Mouse (Mus musculus) liver, embryonic 12.5 days (tissue): ENCODE data around the gene Slc12a1. TPM values are rescaled to one million over a fixed set of nuclear protein-coding genes. Genes with fewer than 3 reads are reported as not detected.

Source experiments
- ATAC-seq: fragments of 200-750 bp; cut with Nextera tagmentation; 2 replicates; pipeline ENCODE4 v1.8.0; 2017; ENCODE audit warnings: moderate number of reproducible peaks, mild to moderate bottlenecking, moderate library complexity
- H3K27ac ChIP-seq: fragments of 300-500 bp; sonication (generic); 2 replicates; pipeline ENCODE4 v1.5.1; 2016; ENCODE audit warnings: mild to moderate bottlenecking
- H3K27me3 ChIP-seq: fragments of 300-500 bp; sonication (generic); replicated peaks from 2 replicates; pipeline ENCODE4 v1.6.1; 2016; ENCODE audit warnings: mild to moderate bottlenecking, moderate library complexity
- H3K36me3 ChIP-seq: fragments of 300-500 bp; sonication (generic); 2 replicates; pipeline ENCODE4 v1.6.1; 2016; ENCODE audit warnings: mild to moderate bottlenecking, moderate library complexity
- H3K4me1 ChIP-seq: fragments of 300-500 bp; sonication (generic); 2 replicates; pipeline ENCODE4 v1.6.1; 2016
- H3K4me2 ChIP-seq: fragments of 300-500 bp; sonication (generic); 2 replicates; pipeline ENCODE4 v1.6.1; 2016; ENCODE audit warnings: mild to moderate bottlenecking, moderate library complexity
- H3K4me3 ChIP-seq: fragments of 300-500 bp; sonication (generic); 2 replicates; pipeline ENCODE4 v1.5.1; 2016; ENCODE audit warnings: mild to moderate bottlenecking, moderate library complexity
- H3K9ac ChIP-seq: fragments of 300-500 bp; sonication (generic); 2 replicates; pipeline ENCODE4 v1.6.1; 2016; ENCODE audit warnings: mild to moderate bottlenecking, moderate library complexity
- H3K9me3 ChIP-seq: fragments of 300-500 bp; sonication (generic); replicated peaks from 2 replicates; pipeline ENCODE4 v1.6.1; 2016; ENCODE audit warnings: mild to moderate bottlenecking, moderate library complexity
- WGBS: fragments of 180-500 bp; shearing (Covaris S2); methylation state at CpG from one replicate; pipeline ENCODE4 v1.1.7; 2016; ENCODE audit not compliant: insufficient replicate concordance; 5-methylcytosine and 5-hydroxymethylcytosine counted together
- polyA plus RNA-seq: library from polyadenylated mRNA; unstranded; fragments of >200 nt; fragmentation: Nextera tagmentation; extraction: Ambion mirVana; gene quantifications from 2 replicates; pipeline ENCODE4 v1.2.1, GENCODE M21; 2016

Gene Slc12a1
- polyA plus RNA-seq, 1 experiment from 2014 or later = not detected

DNA sequence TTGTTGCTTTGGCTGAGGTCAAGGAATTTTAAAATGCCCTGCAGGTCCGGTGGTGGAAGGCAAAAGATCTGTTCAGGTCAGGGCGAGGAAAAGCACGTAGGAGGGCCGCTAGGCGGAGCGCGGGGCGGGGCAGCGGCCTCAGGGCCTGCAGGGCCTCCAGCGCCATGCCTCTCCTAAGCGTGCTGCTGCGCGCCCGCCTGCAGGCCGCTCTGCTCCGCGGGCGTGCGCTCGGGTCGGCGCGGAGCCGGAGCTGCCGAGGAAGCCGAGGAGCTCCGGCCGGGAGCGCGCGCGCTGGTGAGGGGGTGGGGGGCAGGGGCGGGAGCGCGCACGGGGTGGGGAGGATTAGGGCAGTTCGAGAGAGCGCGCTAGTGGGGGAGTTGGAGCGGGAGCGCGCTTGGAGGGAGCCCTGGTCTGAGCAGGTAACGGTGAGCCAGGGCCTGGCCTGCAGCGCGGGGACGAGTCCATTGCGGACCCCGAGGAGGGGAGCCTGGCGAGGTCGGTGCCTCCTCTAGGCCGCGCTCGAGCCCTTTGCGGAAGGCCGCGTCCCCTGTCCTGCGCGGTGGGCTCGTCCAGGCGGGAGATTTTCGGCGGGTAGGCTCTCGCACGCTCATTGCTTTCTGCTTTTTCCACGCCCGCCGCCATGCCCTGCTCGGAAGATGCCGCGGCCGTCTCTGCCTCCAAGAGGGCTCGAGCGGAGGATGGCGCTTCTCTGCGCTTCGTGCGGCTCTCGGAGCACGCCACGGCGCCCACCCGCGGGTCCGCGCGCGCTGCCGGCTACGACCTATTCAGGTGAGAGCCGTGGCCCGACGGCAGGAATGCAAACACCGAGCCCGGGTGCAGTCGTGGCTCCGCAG, 95.0 kb downstream of the Slc12a1 start, which contains the start of gene Dut:
Gene Dut, plus strand, starts transcription at position 83 of the 854 bp plus-strand sequence.
- peak; percentile 98 for ATAC-seq
- H3K27me3 ChIP-seq = no peaks in the 10 kb centered on the region
- H3K27ac ChIP-seq = peak within 1 kb of the TSS; percentile 89
- H3K4me3 ChIP-seq = peak within 1 kb of the TSS; percentile 78
- peak within 1 kb of the TSS; percentile 94 for H3K9ac ChIP-seq
- H3K36me3 ChIP-seq = peaks cover 37% of the 10 kb centered on the region
- peaks cover 53% of the 10 kb centered on the region for H3K4me1 ChIP-seq
- WGBS = under 1% methylated on average over 91 of the region's 96 CpGs
- H3K4me2 ChIP-seq = peak within 1 kb of the TSS; percentile 74
- H3K9me3 ChIP-seq = no peaks in the 10 kb centered on the region

DNA sequence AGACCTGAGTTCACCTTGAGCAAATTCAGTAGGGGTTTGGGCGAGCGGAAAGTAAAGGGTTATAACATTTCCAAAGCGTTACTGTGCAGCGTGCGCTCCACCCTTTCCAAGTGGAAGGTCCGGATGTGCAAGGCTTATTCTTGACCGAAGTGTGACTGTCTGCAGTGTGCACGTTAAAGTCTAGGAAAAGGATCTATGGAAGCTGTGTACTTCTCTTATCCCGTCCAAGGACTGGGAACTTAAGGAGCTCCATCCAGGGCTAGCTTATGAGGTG, 95.6 kb downstream of the Slc12a1 start:
- Histone ChIP-seq H3K36me3 (peaks cover 43% of the 10 kb centered on the region), H3K27ac (peak overlapping the region; percentile 89), H3K27me3 (no peaks in the 10 kb centered on the region), H3K9ac (peak overlapping the region; percentile 94), H3K4me3 (peak overlapping the region; percentile 78), H3K4me2 (peak overlapping the region; percentile 74), H3K9me3 (no peaks in the 10 kb centered on the region), H3K4me1 (peaks cover 53% of the 10 kb centered on the region)
- WGBS = under 1% methylated on average over 9 of the region's 9 CpGs
- no peak for ATAC-seq

DNA sequence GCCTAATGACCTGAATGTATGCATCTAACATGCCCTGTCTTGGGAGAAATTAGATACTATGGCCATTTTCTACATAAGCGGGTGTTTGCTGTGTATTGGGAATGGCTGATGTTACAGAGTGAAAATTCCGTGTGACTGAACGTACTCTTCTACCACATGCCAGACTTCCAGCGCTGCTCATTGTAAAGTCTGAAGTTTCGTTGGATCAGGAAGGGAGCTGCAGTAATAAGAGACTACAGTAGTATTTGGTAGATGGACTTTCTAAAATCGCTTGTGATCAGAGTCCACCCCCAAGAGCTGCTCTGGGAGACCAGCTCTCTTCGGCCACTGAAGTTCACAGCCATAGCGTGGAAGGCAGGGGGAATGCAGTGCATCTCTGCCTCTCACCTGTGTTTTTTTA, 96.0 kb downstream of the Slc12a1 start:
- H3K9me3 ChIP-seq = no peaks in the 10 kb centered on the region
- H3K4me1 ChIP-seq = peaks cover 53% of the 10 kb centered on the region
- H3K4me2 ChIP-seq = peak overlapping the region; percentile 74
- H3K36me3 ChIP-seq = peaks cover 47% of the 10 kb centered on the region
- H3K27me3 ChIP-seq = no peaks in the 10 kb centered on the region
- peak overlapping the region; percentile 94 for H3K9ac ChIP-seq
- H3K4me3 ChIP-seq = peak overlapping the region; percentile 78
- peak overlapping the region; percentile 89 for H3K27ac ChIP-seq
- ATAC-seq = no peak
- WGBS = under 1% methylated on average over 8 of the region's 8 CpGs

- Histone ChIP-seq H3K4me2 (peak overlapping the region; percentile 74), H3K27me3 (no peaks in the 10 kb centered on the region), H3K27ac (peak overlapping the region; percentile 59; the same call in 1 of the 2 replicates), H3K4me1 (peaks cover 56% of the 10 kb centered on the region), H3K36me3 (peaks cover 57% of the 10 kb centered on the region), H3K9me3 (no peaks in the 10 kb centered on the region), H3K4me3 (peak overlapping the region; percentile 78), H3K9ac (peak overlapping the region; percentile 94)
- ATAC-seq = no peak
- 41% methylated on average over 4 of the region's 4 CpGs for WGBS
These were observed 97.0 kb downstream of the Slc12a1 start for GRCm38 (mm10) chr2:125249339-125249738.

DNA sequence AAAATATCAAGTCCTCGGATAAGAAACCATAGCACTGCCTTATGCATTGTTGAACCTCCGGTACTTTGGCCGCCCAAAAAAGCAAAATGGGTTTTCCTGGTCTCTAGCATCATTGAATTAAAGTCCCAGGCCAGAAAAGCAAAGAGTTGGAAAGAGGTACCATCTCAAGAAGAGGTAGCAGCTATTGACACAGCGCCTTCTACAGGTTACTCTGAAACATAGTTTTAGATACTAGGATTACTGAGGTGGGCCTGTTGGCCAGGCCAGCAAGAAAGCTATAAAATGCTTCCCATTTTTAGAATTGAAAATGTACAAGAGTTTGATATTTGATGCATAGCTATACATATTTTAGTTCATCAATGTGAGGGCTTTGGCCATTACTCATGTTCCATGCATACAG, 97.6 kb downstream of the Slc12a1 start:
- ATAC-seq = no peak
- Histone ChIP-seq H3K4me1 (peaks cover 55% of the 10 kb centered on the region), H3K9ac (peak overlapping the region; percentile 94), H3K4me3 (peak overlapping the region; percentile 78), H3K4me2 (peak overlapping the region; percentile 74), H3K27ac (no peak overlapping the region), H3K9me3 (no peaks in the 10 kb centered on the region), H3K36me3 (peaks cover 63% of the 10 kb centered on the region), H3K27me3 (no peaks in the 10 kb centered on the region)
- WGBS = 76% methylated on average over 4 of the region's 4 CpGs

- no peaks in the 10 kb centered on the region for H3K9me3 ChIP-seq
- 71% methylated on average over 4 of the region's 4 CpGs for WGBS
- no peak overlapping the region for H3K9ac ChIP-seq
- no peaks in the 10 kb centered on the region for H3K27me3 ChIP-seq
- H3K36me3 ChIP-seq = peaks cover 81% of the 10 kb centered on the region
- peaks cover 42% of the 10 kb centered on the region for H3K4me1 ChIP-seq
- no peak overlapping the region for H3K27ac ChIP-seq
- no peak for ATAC-seq
- H3K4me2 ChIP-seq = peak overlapping the region; percentile 74
- no peak overlapping the region for H3K4me3 ChIP-seq
These were observed 99.5 kb downstream of the Slc12a1 start for GRCm38 (mm10) chr2:125251781-125252180.

DNA sequence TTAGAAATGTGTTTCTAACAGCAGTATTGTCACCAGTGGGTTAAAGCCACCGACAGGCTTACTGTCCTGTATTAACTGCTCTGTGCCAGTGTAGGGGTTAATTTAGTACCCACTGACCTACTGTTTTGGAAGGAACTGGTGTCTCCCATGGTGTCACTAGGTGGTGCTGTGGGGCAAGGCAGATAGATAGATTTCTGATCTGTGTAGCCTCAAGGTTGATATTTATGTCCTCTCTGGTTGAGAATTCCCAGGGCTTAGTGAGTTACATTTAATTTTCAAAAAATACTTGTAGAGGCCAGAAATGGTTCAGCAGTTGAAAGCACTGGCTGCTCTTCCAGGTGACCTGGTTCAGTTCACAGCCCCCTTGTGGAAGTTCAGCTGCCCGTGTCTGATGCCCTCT, 100.0 kb downstream of the Slc12a1 start:
- ATAC-seq = no peak
- Histone ChIP-seq H3K9ac (no peak overlapping the region), H3K36me3 (peaks cover 85% of the 10 kb centered on the region), H3K4me1 (peaks cover 42% of the 10 kb centered on the region), H3K4me2 (peak overlapping the region; percentile 74; the same call in 1 of the 2 replicates), H3K27me3 (no peaks in the 10 kb centered on the region), H3K9me3 (no peaks in the 10 kb centered on the region), H3K4me3 (no peak overlapping the region), H3K27ac (no peak overlapping the region)
- WGBS = 64% methylated on average over 2 of the region's 2 CpGs

DNA sequence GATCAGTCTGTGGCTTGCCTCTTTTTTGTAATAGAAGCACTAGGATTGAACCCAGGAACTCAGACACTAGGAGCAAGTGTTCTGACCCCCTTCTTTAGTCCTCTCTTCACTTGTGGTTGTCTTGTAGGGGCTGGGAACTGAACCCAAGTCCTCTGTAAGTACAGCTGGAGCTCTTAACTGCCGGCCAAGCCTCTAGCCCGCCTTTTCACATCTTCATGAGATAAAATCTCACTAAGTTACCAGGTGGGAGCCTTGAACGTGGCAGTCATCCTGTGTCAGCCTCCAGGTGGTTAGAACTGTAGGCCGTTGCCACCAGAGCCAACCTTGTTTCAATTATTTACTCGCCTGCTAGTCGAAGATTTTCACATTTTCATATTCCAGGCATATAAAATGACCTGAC, 101.4 kb downstream of the Slc12a1 start:
- Histone ChIP-seq H3K4me2 (no peak overlapping the region), H3K27ac (no peak overlapping the region), H3K9me3 (no peaks in the 10 kb centered on the region), H3K9ac (no peak overlapping the region), H3K4me1 (peaks cover 38% of the 10 kb centered on the region), H3K4me3 (no peak overlapping the region), H3K36me3 (peaks cover 97% of the 10 kb centered on the region), H3K27me3 (no peaks in the 10 kb centered on the region)
- no peak for ATAC-seq
- WGBS = 85% methylated on average over 6 of the region's 6 CpGs

DNA sequence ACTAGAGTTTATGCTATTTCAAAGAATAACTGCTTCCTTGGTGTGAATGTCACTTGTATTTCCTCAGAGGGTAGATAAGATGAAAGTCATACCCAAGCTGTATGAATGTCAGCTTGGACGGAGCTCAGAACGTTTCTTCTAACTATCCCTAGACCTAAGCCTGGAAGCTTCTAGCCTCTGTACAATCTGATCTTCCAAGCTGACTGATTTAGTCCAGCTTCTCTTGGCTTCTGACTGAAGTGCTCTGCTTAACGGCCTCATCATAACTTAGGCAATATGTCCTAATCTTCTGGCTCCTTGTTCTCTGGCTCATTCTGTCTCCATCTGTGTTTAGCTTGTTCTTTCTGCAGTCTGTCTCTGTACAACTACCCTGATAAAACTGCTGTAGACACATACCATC, 102.3 kb downstream of the Slc12a1 start:
- Histone ChIP-seq H3K9me3 (no peaks in the 10 kb centered on the region), H3K36me3 (peaks cover 97% of the 10 kb centered on the region), H3K4me2 (no peak overlapping the region), H3K4me3 (no peak overlapping the region), H3K27ac (no peak overlapping the region), H3K9ac (no peak overlapping the region), H3K27me3 (no peaks in the 10 kb centered on the region), H3K4me1 (peaks cover 29% of the 10 kb centered on the region)
- ATAC-seq = no peak
- 74% methylated on average over 3 of the region's 3 CpGs for WGBS

DNA sequence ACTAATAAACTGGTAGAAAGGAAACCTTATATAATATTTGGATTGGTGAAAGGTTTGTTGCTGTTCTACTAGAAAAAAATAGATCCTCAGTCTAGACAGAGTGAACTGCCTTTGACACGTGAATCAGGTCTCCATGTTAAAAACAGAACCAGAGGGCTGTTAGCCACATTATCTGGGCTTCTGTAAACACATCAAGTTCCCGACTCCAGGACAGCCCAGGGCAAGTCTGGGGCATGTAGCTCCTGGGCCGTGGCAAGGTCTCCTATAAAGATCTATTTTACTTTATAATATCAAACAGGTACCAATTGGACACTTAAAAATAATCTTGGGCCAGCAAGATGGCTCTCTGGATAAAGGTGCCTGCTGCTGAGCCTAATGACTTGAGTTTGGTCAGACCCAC, 103.6 kb downstream of the Slc12a1 start:
- no peak overlapping the region for H3K4me2 ChIP-seq
- no peak overlapping the region for H3K27ac ChIP-seq
- H3K4me1 ChIP-seq = peaks cover 17% of the 10 kb centered on the region
- peaks cover 97% of the 10 kb centered on the region for H3K36me3 ChIP-seq
- H3K9me3 ChIP-seq = no peaks in the 10 kb centered on the region
- no peak overlapping the region for H3K4me3 ChIP-seq
- no peaks in the 10 kb centered on the region for H3K27me3 ChIP-seq
- no peak for ATAC-seq
- no peak overlapping the region for H3K9ac ChIP-seq
- 77% methylated on average over 3 of the region's 3 CpGs for WGBS

GRCm38 (mm10) chr2:125259230-125260120, 107.2 kb downstream of the Slc12a1 start:
- Histone ChIP-seq H3K27ac (no peak overlapping the region), H3K36me3 (peaks cover 62% of the 10 kb centered on the region), H3K9ac (no peak overlapping the region), H3K27me3 (no peaks in the 10 kb centered on the region), H3K9me3 (no peaks in the 10 kb centered on the region), H3K4me2 (no peak overlapping the region), H3K4me1 (no peaks in the 10 kb centered on the region), H3K4me3 (no peak overlapping the region)
- WGBS = 78% methylated on average over 14 of the region's 14 CpGs
- ATAC-seq = peak; percentile 48; the same call in 1 of the 2 replicates

GRCm38 (mm10) chr2:125260326-125260725, 108.0 kb downstream of the Slc12a1 start:
- Histone ChIP-seq H3K27me3 (no peaks in the 10 kb centered on the region), H3K4me3 (no peak overlapping the region), H3K9me3 (no peaks in the 10 kb centered on the region), H3K4me1 (no peaks in the 10 kb centered on the region), H3K36me3 (peaks cover 55% of the 10 kb centered on the region), H3K9ac (no peak overlapping the region), H3K4me2 (no peak overlapping the region), H3K27ac (no peak overlapping the region)
- ATAC-seq = no peak
- 73% methylated on average over 2 of the region's 2 CpGs for WGBS
